Mouse (Mus musculus): ENCODE data around the gene Hoxc5. TPM values are rescaled to one million over a fixed set of nuclear protein-coding genes. Genes with fewer than 3 reads are reported as not detected.

Hoxc5 gene
- polyA plus RNA-seq, 1 experiment from 2014 or later = 20.2 TPM

GRCm38 (mm10) chr15:102976631-102977422 is 9.6 kb downstream of the Hoxc5 start:
- no peaks in the 10 kb centered on the region for H3K9me3 ChIP-seq (replicated peaks)
- WGBS = under 1% methylated on average over 37 of the region's 37 CpGs
- H3K27ac ChIP-seq = no peak overlapping the region
- peaks cover 100% of the 10 kb centered on the region for H3K27me3 ChIP-seq
- ATAC-seq (ENCODE audit: low FRiP score) = no peak
- peaks cover 5% of the 10 kb centered on the region; the same call in 1 of the 2 replicates for H3K4me1 ChIP-seq
- no peak overlapping the region for H3K9ac ChIP-seq
- H3K36me3 ChIP-seq = no peaks in the 10 kb centered on the region
- no peak overlapping the region for H3K4me3 ChIP-seq
- H3K4me2 ChIP-seq (replicated peaks) = no peak overlapping the region

GRCm38 (mm10) chr15:102977423-102977974 is 10.3 kb downstream of the Hoxc5 start:
- ATAC-seq (ENCODE audit: low FRiP score) = no peak
- Histone ChIP-seq H3K9ac (no peak overlapping the region), H3K4me2 (replicated peaks) (no peak overlapping the region), H3K9me3 (replicated peaks) (no peaks in the 10 kb centered on the region), H3K36me3 (no peaks in the 10 kb centered on the region), H3K4me3 (no peak overlapping the region), H3K4me1 (peaks cover 7% of the 10 kb centered on the region; the same call in 1 of the 2 replicates), H3K27me3 (peaks cover 100% of the 10 kb centered on the region), H3K27ac (no peak overlapping the region)
- 1% methylated on average over 16 of the region's 16 CpGs for WGBS

- no peak overlapping the region for H3K27ac ChIP-seq
- peaks cover 7% of the 10 kb centered on the region; the same call in 1 of the 2 replicates for H3K4me1 ChIP-seq
- H3K9ac ChIP-seq = no peak overlapping the region
- H3K4me3 ChIP-seq = no peak overlapping the region
- peaks cover 100% of the 10 kb centered on the region for H3K27me3 ChIP-seq
- H3K4me2 ChIP-seq (replicated peaks) = no peak overlapping the region
- no peak for ATAC-seq (ENCODE audit: low FRiP score)
- 2% methylated on average over 13 of the region's 13 CpGs for WGBS
- no peaks in the 10 kb centered on the region for H3K9me3 ChIP-seq (replicated peaks)
- H3K36me3 ChIP-seq = no peaks in the 10 kb centered on the region
These were observed 11.6 kb downstream of the Hoxc5 start for GRCm38 (mm10) chr15:102978615-102979515.

- no peak for ATAC-seq (ENCODE audit: low FRiP score)
- H3K27ac ChIP-seq = no peak overlapping the region
- peaks cover 7% of the 10 kb centered on the region; the same call in 1 of the 2 replicates for H3K4me1 ChIP-seq
- H3K27me3 ChIP-seq = peaks cover 100% of the 10 kb centered on the region
- no peak overlapping the region for H3K9ac ChIP-seq
- no peaks in the 10 kb centered on the region for H3K9me3 ChIP-seq (replicated peaks)
- no peaks in the 10 kb centered on the region for H3K36me3 ChIP-seq
- H3K4me3 ChIP-seq = no peak overlapping the region
- H3K4me2 ChIP-seq (replicated peaks) = no peak overlapping the region
- 0% methylated on average over 1 of the region's 1 CpGs for WGBS
These were observed 12.7 kb downstream of the Hoxc5 start for GRCm38 (mm10) chr15:102979936-102980335.

GRCm38 (mm10) chr15:102980352-102980751 is 13.1 kb downstream of the Hoxc5 start:
- H3K4me1 ChIP-seq = peaks cover 7% of the 10 kb centered on the region; the same call in 1 of the 2 replicates
- ATAC-seq (ENCODE audit: low FRiP score) = no peak
- no peak overlapping the region for H3K27ac ChIP-seq
- no peaks in the 10 kb centered on the region for H3K9me3 ChIP-seq (replicated peaks)
- H3K4me3 ChIP-seq = no peak overlapping the region
- H3K36me3 ChIP-seq = no peaks in the 10 kb centered on the region
- H3K9ac ChIP-seq = no peak overlapping the region
- peaks cover 100% of the 10 kb centered on the region for H3K27me3 ChIP-seq
- H3K4me2 ChIP-seq (replicated peaks) = no peak overlapping the region
- 3% methylated on average over 11 of the region's 11 CpGs for WGBS

- no peak for ATAC-seq (ENCODE audit: low FRiP score)
- peaks cover 100% of the 10 kb centered on the region for H3K27me3 ChIP-seq
- no peak overlapping the region for H3K9ac ChIP-seq
- no peak overlapping the region for H3K27ac ChIP-seq
- WGBS = 2% methylated on average over 14 of the region's 14 CpGs
- H3K4me3 ChIP-seq = 0 out of 2 replicates have a peak overlapping the region, but pooled peaks have one; percentile 19
- peak overlapping the region; percentile 39 for H3K4me2 ChIP-seq (replicated peaks)
- H3K9me3 ChIP-seq (replicated peaks) = no peaks in the 10 kb centered on the region
- no peaks in the 10 kb centered on the region for H3K36me3 ChIP-seq
- peaks cover 7% of the 10 kb centered on the region; the same call in 1 of the 2 replicates for H3K4me1 ChIP-seq
These were observed 13.7 kb downstream of the Hoxc5 start for GRCm38 (mm10) chr15:102980912-102981311.

- WGBS = under 1% methylated on average over 88 of the region's 88 CpGs
These were observed 14.4 kb downstream of the Hoxc5 start for GRCm38 (mm10) chr15:102981379-102982288.

GRCm38 (mm10) chr15:102983716-102984115 is 16.5 kb downstream of the Hoxc5 start:
- ATAC-seq (ENCODE audit: low FRiP score) = no peak
- Histone ChIP-seq H3K9ac (no peak overlapping the region), H3K4me3 (no peak overlapping the region), H3K36me3 (no peaks in the 10 kb centered on the region), H3K27ac (no peak overlapping the region), H3K9me3 (replicated peaks) (no peaks in the 10 kb centered on the region), H3K4me1 (peaks cover 7% of the 10 kb centered on the region; the same call in 1 of the 2 replicates), H3K27me3 (peaks cover 100% of the 10 kb centered on the region), H3K4me2 (replicated peaks) (no peak overlapping the region)
- under 1% methylated on average over 12 of the region's 12 CpGs for WGBS

More at GRCm38 (mm10) chr15:102981379-102982288, 14.4 kb downstream of the Hoxc5 start:
- no peak overlapping the region for H3K27ac ChIP-seq
- peak overlapping the region; percentile 19 for H3K4me3 ChIP-seq
- H3K9me3 ChIP-seq (replicated peaks) = no peaks in the 10 kb centered on the region
- peaks cover 100% of the 10 kb centered on the region for H3K27me3 ChIP-seq
- peak overlapping the region; percentile 39 for H3K4me2 ChIP-seq (replicated peaks)
- no peaks in the 10 kb centered on the region for H3K36me3 ChIP-seq
- no peak for ATAC-seq (ENCODE audit: low FRiP score)
- no peak overlapping the region for H3K9ac ChIP-seq
- H3K4me1 ChIP-seq = peaks cover 7% of the 10 kb centered on the region; the same call in 1 of the 2 replicates

- Histone ChIP-seq H3K4me2 (replicated peaks) (no peak overlapping the region), H3K4me3 (no peak overlapping the region), H3K27me3 (peaks cover 100% of the 10 kb centered on the region), H3K9me3 (replicated peaks) (no peaks in the 10 kb centered on the region), H3K9ac (no peak overlapping the region), H3K27ac (no peak overlapping the region), H3K4me1 (peaks cover 7% of the 10 kb centered on the region; the same call in 1 of the 2 replicates), H3K36me3 (no peaks in the 10 kb centered on the region)
- ATAC-seq (ENCODE audit: low FRiP score) = no peak
- WGBS = 2% methylated on average over 10 of the region's 10 CpGs
These were observed 17.3 kb downstream of the Hoxc5 start for GRCm38 (mm10) chr15:102984521-102984920.

GRCm38 (mm10) chr15:102984925-102985324 is 17.7 kb downstream of the Hoxc5 start:
- Histone ChIP-seq H3K36me3 (no peaks in the 10 kb centered on the region), H3K4me3 (no peak overlapping the region), H3K27me3 (peaks cover 100% of the 10 kb centered on the region), H3K4me2 (replicated peaks) (no peak overlapping the region), H3K27ac (no peak overlapping the region), H3K4me1 (peaks cover 7% of the 10 kb centered on the region; the same call in 1 of the 2 replicates), H3K9ac (no peak overlapping the region), H3K9me3 (replicated peaks) (no peaks in the 10 kb centered on the region)
- ATAC-seq (ENCODE audit: low FRiP score) = no peak
- 6% methylated on average over 3 of the region's 3 CpGs for WGBS

GRCm38 (mm10) chr15:102987124-102987833 is 20.0 kb downstream of the Hoxc5 start:
- no peak overlapping the region for H3K4me2 ChIP-seq (replicated peaks)
- H3K27me3 ChIP-seq = peaks cover 100% of the 10 kb centered on the region
- peak; percentile 48 for ATAC-seq (ENCODE audit: low FRiP score)
- no peak overlapping the region for H3K4me3 ChIP-seq
- H3K9ac ChIP-seq = no peak overlapping the region
- no peaks in the 10 kb centered on the region for H3K9me3 ChIP-seq (replicated peaks)
- H3K4me1 ChIP-seq = 0 out of 2 replicates have a peak, but pooled peaks cover 3% of the 10 kb centered on the region
- H3K27ac ChIP-seq = no peak overlapping the region
- H3K36me3 ChIP-seq = no peaks in the 10 kb centered on the region
- WGBS = 3% methylated on average over 21 of the region's 21 CpGs
